Mouse (Mus musculus) skeletal muscle tissue, adult 2 months (tissue): ENCODE data around the gene Btbd16.

Experiments
- DNase-seq: peaks from one replicate; pipeline ENCODE4 v3.0.0-alpha.2; 2012; ENCODE audit warnings: low read depth, low spot score

Gene Btbd16

GRCm38 (mm10) chr7:130816243-130816642 lies 42.4 kb downstream of the Btbd16 start:
- no peak for DNase-seq

GRCm38 (mm10) chr7:130818813-130819212 lies 44.9 kb downstream of the Btbd16 start:
- peak; percentile 21 for DNase-seq

GRCm38 (mm10) chr7:130819624-130820023 lies 45.8 kb downstream of the Btbd16 start:
- DNase-seq = peak; percentile 18

- no peak for DNase-seq
These were observed 50.1 kb downstream of the Btbd16 start for GRCm38 (mm10) chr7:130823992-130824391.

- DNase-seq = no peak
These were observed 52.5 kb downstream of the Btbd16 start for GRCm38 (mm10) chr7:130826343-130826742.

- peak; percentile 24 for DNase-seq
These were observed 53.6 kb downstream of the Btbd16 start for GRCm38 (mm10) chr7:130827431-130827830.

- no peak for DNase-seq
These were observed 54.1 kb downstream of the Btbd16 start for GRCm38 (mm10) chr7:130827844-130828403.

GRCm38 (mm10) chr7:130828475-130828874 lies 54.6 kb downstream of the Btbd16 start:
- no peak for DNase-seq

- DNase-seq = no peak
These were observed 57.7 kb downstream of the Btbd16 start for GRCm38 (mm10) chr7:130831586-130831985.

- DNase-seq = peak; percentile 95
These were observed 60.4 kb downstream of the Btbd16 start for GRCm38 (mm10) chr7:130834299-130834698.

GRCm38 (mm10) chr7:130834958-130835861 lies 61.3 kb downstream of the Btbd16 start:
- peak; percentile 45 for DNase-seq

- DNase-seq = no peak
These were observed 62.2 kb downstream of the Btbd16 start for GRCm38 (mm10) chr7:130836066-130836465.

GRCm38 (mm10) chr7:130837941-130838657 lies 64.2 kb downstream of the Btbd16 start:
- DNase-seq = no peak

- DNase-seq = no peak
These were observed 64.8 kb downstream of the Btbd16 start for GRCm38 (mm10) chr7:130838658-130839025.

- no peak for DNase-seq
These were observed 65.7 kb downstream of the Btbd16 start for GRCm38 (mm10) chr7:130839380-130840100.

GRCm38 (mm10) chr7:130847164-130847718 lies 73.4 kb downstream of the Btbd16 start:
- no peak for DNase-seq

- DNase-seq = no peak
These were observed 80.9 kb downstream of the Btbd16 start for GRCm38 (mm10) chr7:130854684-130855292.

- no peak for DNase-seq
These were observed 81.8 kb downstream of the Btbd16 start for GRCm38 (mm10) chr7:130855681-130856080.

- DNase-seq = no peak
These were observed 84.1 kb downstream of the Btbd16 start for GRCm38 (mm10) chr7:130857973-130858372.

GRCm38 (mm10) chr7:130859926-130860325 lies 86.1 kb downstream of the Btbd16 start:
- DNase-seq = no peak

GRCm38 (mm10) chr7:130860721-130861142 lies 86.9 kb downstream of the Btbd16 start:
- DNase-seq = no peak
